Mouse (Mus musculus): ENCODE data around the gene Olfr76. TPM values are rescaled to one million over a fixed set of nuclear protein-coding genes. Genes with fewer than 3 reads are reported as not detected.
A peak's percentile ranks its signal among the peaks of the same experiment; 100 is the strongest.
"Not testable (repeated sequence)": the region's sequence is repeated elsewhere in the genome, so short reads cannot be mapped to it uniquely, and the experiment has no call there.

The Olfr76 gene
- not detected in 2 replicates for total RNA-seq (2014; rRNA removed)
- polyA plus RNA-seq (2012; rRNA removed): not detected in 2 replicates

DNA sequence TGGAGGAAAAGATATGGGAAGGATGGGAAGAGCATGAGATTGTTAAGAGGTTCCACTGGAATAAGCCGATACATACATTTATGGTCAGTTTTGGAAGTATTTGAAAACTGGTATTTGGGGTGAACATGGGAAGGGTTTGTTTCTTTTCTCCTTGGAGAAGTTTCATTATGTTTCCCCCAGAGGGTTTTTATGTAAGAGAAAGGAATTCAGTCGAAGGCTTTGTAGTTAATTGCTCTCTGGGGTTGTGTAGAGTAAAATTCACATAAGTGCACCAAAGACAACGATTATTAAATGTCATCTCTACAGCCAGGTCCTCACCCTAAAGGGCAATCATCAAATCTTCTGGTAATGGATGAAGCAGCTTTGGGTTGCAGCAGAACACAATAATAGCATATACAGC lies at the start of gene Olfr76:
Olfr76 (minus strand) TSS at position 101 of the 400 bp plus-strand sequence.
- WGBS: 74% methylated on average over 3 of the region's 3 CpGs
- TF ChIP-seq CTCF (IDR thresholded peaks at IDR 0.05; ENCODE audit: low read depth, low read length): no peak
- DNase-seq (ENCODE audit: extremely low read depth, low read depth, low spot score): no peak
- no peak within 1 kb of the TSS for H3K4me3 ChIP-seq (ENCODE audit: insufficient read depth, low read depth, low read length)
- no peaks in the 10 kb centered on the region for H3K79me2 ChIP-seq (ENCODE audit: control insufficient read depth, insufficient read depth, low read length)
- no peak within 1 kb of the TSS for H3K27ac ChIP-seq (replicated peaks; ENCODE audit: insufficient read depth, low read depth, low read length)
- H3K9ac ChIP-seq (ENCODE audit: low read depth, low read length): no peak within 1 kb of the TSS
- H3K4me1 ChIP-seq (ENCODE audit: control insufficient read depth, insufficient read depth, low read length): no peaks in the 10 kb centered on the region
- no peaks in the 10 kb centered on the region for H3K27me3 ChIP-seq (ENCODE audit: control insufficient read depth, insufficient read depth, low read length)
- no peaks in the 10 kb centered on the region for H3K36me3 ChIP-seq (ENCODE audit: control insufficient read depth, insufficient read depth, low read length)

DNA sequence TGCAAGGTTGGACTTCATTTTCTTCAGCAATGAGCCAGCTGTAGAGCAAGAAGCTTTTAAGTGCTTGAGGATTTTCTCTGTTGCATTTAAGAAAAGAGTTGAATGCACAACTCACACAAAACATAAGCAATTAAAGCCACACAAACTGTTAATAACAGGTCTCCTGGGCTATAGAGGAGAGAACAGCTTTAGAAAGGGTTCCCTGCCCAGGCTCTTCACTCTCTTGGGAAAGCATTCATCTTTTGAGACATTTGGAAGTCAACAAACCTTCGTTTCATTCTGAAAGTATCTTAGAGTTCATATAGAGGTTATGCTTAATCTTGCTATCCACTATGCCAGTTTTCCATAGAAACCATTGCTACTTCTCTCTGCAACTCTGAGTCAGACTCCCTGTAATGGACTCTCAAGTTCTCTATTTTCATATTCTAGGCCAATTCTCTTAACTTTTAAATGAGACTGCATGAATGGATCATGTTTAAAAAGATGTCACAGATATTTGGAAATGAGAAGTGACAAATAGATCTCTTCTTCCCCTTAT lies 47.1 kb upstream of the Olfr76 start, which contains the start of gene Olfr1555-ps1:
Olfr1555-ps1 (minus strand) TSS at position 51 of the 538 bp plus-strand sequence.
- H3K79me2 ChIP-seq (ENCODE audit: control insufficient read depth, insufficient read depth, low read length); H3K4me1 ChIP-seq (ENCODE audit: control insufficient read depth, insufficient read depth, low read length); H3K36me3 ChIP-seq (ENCODE audit: control insufficient read depth, insufficient read depth, low read length); H3K27me3 ChIP-seq (ENCODE audit: control insufficient read depth, insufficient read depth, low read length); H3K4me3 ChIP-seq (ENCODE audit: insufficient read depth, low read depth, low read length); H3K9ac ChIP-seq (ENCODE audit: low read depth, low read length); DNase-seq (ENCODE audit: extremely low read depth, low read depth, low spot score); H3K27ac ChIP-seq (replicated peaks; ENCODE audit: insufficient read depth, low read depth, low read length): not testable (repeated sequence)
- 37% methylated on average over 1 of the region's 1 CpGs for WGBS

DNA sequence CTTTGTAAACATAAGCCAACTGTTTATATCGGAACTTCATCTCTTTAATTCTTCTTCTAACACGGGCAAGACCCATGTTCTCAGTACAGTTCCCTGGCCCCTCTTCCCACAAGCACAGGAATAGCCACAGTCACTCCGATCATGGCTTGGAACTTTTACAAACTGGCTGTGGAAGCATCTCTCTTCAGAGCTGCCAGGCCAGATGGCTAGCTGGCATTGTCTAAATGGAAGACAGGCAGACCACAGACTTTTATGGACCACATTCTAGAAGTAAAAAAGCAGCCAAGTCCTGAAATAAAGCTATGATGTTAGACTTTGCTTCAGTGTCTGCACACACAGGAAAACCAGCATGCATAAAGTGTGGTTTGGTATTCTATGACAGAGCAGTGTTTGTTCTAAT lies 22.4 kb upstream of the Olfr76 start:
- Histone ChIP-seq H3K36me3 (ENCODE audit: control insufficient read depth, insufficient read depth, low read length) (no peaks in the 10 kb centered on the region), H3K9ac (ENCODE audit: low read depth, low read length) (no peak overlapping the region), H3K4me1 (ENCODE audit: control insufficient read depth, insufficient read depth, low read length) (no peaks in the 10 kb centered on the region), H3K27ac (replicated peaks; ENCODE audit: insufficient read depth, low read depth, low read length) (no peak overlapping the region), H3K27me3 (ENCODE audit: control insufficient read depth, insufficient read depth, low read length) (no peaks in the 10 kb centered on the region), H3K79me2 (ENCODE audit: control insufficient read depth, insufficient read depth, low read length) (no peaks in the 10 kb centered on the region), H3K4me3 (ENCODE audit: insufficient read depth, low read depth, low read length) (no peak overlapping the region)
- DNase-seq (ENCODE audit: extremely low read depth, low read depth, low spot score): no peak
- TF ChIP-seq CTCF (IDR thresholded peaks at IDR 0.05; ENCODE audit: low read depth, low read length) (no peak), POLR2A (IDR thresholded peaks at IDR 0.05; ENCODE audit: extremely low read depth, insufficient read depth, low read length) (no peak)
- WGBS: 89% methylated on average over 3 of the region's 3 CpGs

DNA sequence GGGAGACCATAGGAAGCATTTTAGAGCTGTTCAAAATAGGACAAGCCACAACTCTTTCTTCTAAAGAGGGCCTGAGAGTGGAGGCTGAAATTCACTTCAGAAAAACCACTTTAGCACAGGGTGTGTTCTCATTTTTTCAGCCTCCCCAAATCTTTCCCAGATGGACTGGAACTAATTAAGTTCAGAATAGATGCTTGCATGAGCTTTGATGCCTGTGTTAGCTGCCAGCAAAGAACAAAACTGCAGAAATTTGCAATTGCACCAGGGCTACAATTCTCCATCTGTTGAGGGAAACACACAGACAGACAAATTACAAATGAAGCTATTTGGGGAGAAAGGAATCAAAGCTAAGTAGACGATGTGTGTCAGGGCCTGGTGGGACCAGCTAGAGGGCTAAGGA lies 20.4 kb upstream of the Olfr76 start:
- Histone ChIP-seq H3K79me2 (ENCODE audit: control insufficient read depth, insufficient read depth, low read length) (no peaks in the 10 kb centered on the region), H3K36me3 (ENCODE audit: control insufficient read depth, insufficient read depth, low read length) (no peaks in the 10 kb centered on the region), H3K4me3 (ENCODE audit: insufficient read depth, low read depth, low read length) (no peak overlapping the region), H3K27ac (replicated peaks; ENCODE audit: insufficient read depth, low read depth, low read length) (no peak overlapping the region), H3K4me1 (ENCODE audit: control insufficient read depth, insufficient read depth, low read length) (no peaks in the 10 kb centered on the region), H3K27me3 (ENCODE audit: control insufficient read depth, insufficient read depth, low read length) (no peaks in the 10 kb centered on the region), H3K9ac (ENCODE audit: low read depth, low read length) (no peak overlapping the region)
- WGBS: 64% methylated on average over 1 of the region's 1 CpGs
- no peak for DNase-seq (ENCODE audit: extremely low read depth, low read depth, low spot score)
- TF ChIP-seq CTCF (IDR thresholded peaks at IDR 0.05; ENCODE audit: low read depth, low read length): no peak
- no peak for TF ChIP-seq POLR2A (IDR thresholded peaks at IDR 0.05; ENCODE audit: extremely low read depth, insufficient read depth, low read length)

DNA sequence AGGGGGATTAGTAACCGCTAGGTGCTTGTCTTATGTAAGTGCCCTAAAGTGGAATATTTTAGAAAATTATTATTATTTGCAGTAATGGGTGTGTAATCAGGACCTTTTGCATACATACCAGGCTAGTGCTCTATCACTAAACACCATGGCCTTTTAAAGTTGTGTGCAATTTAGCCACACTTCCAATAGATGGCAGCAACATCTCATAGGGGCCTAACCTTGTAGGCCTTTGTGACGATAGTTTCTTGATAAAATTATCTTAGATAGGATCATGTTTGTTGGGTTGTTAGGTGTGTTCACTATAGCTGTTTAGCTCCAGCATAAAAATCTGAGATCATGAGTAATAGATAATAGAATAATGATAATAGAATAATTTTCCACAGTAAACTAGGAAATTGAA lies 11.3 kb upstream of the Olfr76 start:
- Histone ChIP-seq H3K27me3 (ENCODE audit: control insufficient read depth, insufficient read depth, low read length) (no peaks in the 10 kb centered on the region), H3K36me3 (ENCODE audit: control insufficient read depth, insufficient read depth, low read length) (no peaks in the 10 kb centered on the region), H3K4me3 (ENCODE audit: insufficient read depth, low read depth, low read length) (no peak overlapping the region), H3K4me1 (ENCODE audit: control insufficient read depth, insufficient read depth, low read length) (no peaks in the 10 kb centered on the region), H3K79me2 (ENCODE audit: control insufficient read depth, insufficient read depth, low read length) (no peaks in the 10 kb centered on the region), H3K27ac (replicated peaks; ENCODE audit: insufficient read depth, low read depth, low read length) (no peak overlapping the region), H3K9ac (ENCODE audit: low read depth, low read length) (no peak overlapping the region)
- TF ChIP-seq CTCF (IDR thresholded peaks at IDR 0.05; ENCODE audit: low read depth, low read length) (no peak), POLR2A (IDR thresholded peaks at IDR 0.05; ENCODE audit: extremely low read depth, insufficient read depth, low read length) (no peak)
- 51% methylated on average over 2 of the region's 2 CpGs for WGBS
- DNase-seq (ENCODE audit: extremely low read depth, low read depth, low spot score): peak; percentile 10

DNA sequence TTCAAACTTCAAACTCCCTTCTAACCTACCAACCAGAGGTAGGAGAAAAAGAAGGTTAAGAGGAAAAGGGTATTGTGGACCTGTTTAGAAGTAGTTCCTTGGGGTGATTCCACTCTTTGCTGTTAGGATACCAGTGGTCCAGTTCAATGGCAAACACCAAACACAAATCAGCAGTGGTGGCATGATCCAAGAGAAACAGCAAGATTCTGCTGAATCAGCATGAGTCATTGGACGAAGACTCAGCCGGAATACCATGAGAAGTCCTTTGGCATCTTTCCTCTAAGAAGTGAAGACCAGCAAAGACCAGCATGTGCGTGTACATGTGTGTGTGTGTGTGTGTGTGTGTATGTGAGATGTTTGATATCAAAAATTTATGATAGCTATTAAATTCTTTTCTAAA lies 6.5 kb downstream of the Olfr76 start:
- H3K27ac ChIP-seq (replicated peaks; ENCODE audit: insufficient read depth, low read depth, low read length): no peak overlapping the region
- no peak overlapping the region for H3K4me3 ChIP-seq (ENCODE audit: insufficient read depth, low read depth, low read length)
- no peak for DNase-seq (ENCODE audit: extremely low read depth, low read depth, low spot score)
- no peaks in the 10 kb centered on the region for H3K36me3 ChIP-seq (ENCODE audit: control insufficient read depth, insufficient read depth, low read length)
- H3K27me3 ChIP-seq (ENCODE audit: control insufficient read depth, insufficient read depth, low read length): no peaks in the 10 kb centered on the region; the same call in 1 of the 2 replicates
- H3K4me1 ChIP-seq (ENCODE audit: control insufficient read depth, insufficient read depth, low read length): no peaks in the 10 kb centered on the region
- TF ChIP-seq CTCF (IDR thresholded peaks at IDR 0.05; ENCODE audit: low read depth, low read length) (no peak), POLR2A (IDR thresholded peaks at IDR 0.05; ENCODE audit: extremely low read depth, insufficient read depth, low read length) (no peak)
- H3K9ac ChIP-seq (ENCODE audit: low read depth, low read length): no peak overlapping the region
- 81% methylated on average over 3 of the region's 3 CpGs for WGBS
- no peaks in the 10 kb centered on the region for H3K79me2 ChIP-seq (ENCODE audit: control insufficient read depth, insufficient read depth, low read length)
